ENCODE assay signal across 1 mouse cellular context in the genomic region with DNA sequence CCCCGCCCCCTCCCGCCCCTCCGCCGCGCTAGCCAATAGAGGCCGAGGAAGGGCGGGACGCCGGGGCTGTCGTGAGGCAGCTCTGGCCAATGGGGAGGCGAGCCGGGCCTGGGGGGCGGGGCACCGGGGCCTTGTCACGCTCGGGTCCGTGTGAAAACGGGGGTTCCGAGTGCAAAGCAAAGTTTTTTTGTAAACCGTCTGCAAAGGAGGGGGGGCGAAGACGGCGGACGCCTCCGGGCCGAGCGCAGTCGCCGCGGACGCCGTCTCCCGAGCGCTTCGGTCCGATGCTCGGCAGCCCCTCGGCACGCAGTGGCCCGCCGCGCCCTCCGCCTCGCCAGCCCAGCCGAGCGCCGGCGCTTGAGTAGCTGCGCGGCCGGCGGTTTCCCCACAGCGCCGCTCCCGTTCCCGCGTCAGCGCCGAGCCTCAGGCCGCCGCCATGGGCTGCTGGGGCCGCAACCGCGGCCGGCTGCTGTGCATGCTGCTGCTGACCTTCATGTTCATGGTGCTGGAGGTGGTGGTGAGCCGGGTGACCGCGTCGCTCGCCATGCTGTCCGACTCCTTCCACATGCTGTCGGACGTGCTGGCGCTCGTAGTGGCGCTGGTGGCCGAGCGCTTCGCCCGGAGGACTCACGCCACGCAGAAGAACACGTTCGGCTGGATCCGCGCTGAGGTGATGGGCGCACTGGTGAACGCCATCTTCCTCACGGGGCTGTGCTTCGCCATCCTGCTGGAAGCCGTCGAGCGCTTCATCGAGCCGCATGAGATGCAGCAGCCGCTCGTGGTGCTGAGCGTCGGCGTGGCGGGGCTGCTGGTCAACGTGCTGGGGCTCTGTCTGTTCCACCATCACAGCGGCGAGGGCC.
A peak's percentile ranks its signal among the peaks of the same experiment; 100 is the strongest.
TF ChIP-seq lines count a peak whose summit lies in the region.

Gene Slc30a1, plus strand, starts transcription at position 197 of the 860 bp plus-strand sequence.

TF ChIP-seq in MEL, 35 proteins besides CTCF, POLR2A, EP300 and RAD21 (continued from another document):
- TF ChIP-seq MEF2A (IDR thresholded peaks at IDR 0.05; ENCODE audit: extremely low read depth, insufficient replicate concordance, low read depth, low read length, poor library complexity, severe bottlenecking), result no peak
- TF ChIP-seq POLR2AphosphoS2 (IDR thresholded peaks at IDR 0.05; ENCODE audit: low read length), result peak; percentile 46; the same call in 1 of the 2 replicates
- TF ChIP-seq HCFC1 (IDR thresholded peaks at IDR 0.05; ENCODE audit: low read depth, low read length), result peak; percentile 60
- no peak for TF ChIP-seq RCOR1 (IDR thresholded peaks at IDR 0.05; ENCODE audit: low read depth, low read length)
- no peak for TF ChIP-seq GABPA (IDR thresholded peaks at IDR 0.05; ENCODE audit: low read depth, low read length)
- peak; percentile 44; the same call in 1 of the 2 replicates for TF ChIP-seq TCF12 (IDR thresholded peaks at IDR 0.05; ENCODE audit: low read depth, low read length)
- no peak for TF ChIP-seq TAL1 (IDR thresholded peaks at IDR 0.05; ENCODE audit: low read length)
- peak; percentile 66; the same call in 1 of the 2 replicates for TF ChIP-seq ZMIZ1 (IDR thresholded peaks at IDR 0.05; ENCODE audit: low read depth, low read length)
- TF ChIP-seq USF1 (IDR thresholded peaks at IDR 0.05; ENCODE audit: low read depth, low read length), result no peak
- TF ChIP-seq JUND (IDR thresholded peaks at IDR 0.05; ENCODE audit: low read depth, low read length), result no peak
- TF ChIP-seq ZKSCAN1 (IDR thresholded peaks at IDR 0.05; ENCODE audit: low read depth, low read length), result no peak
- TF ChIP-seq NELFE (IDR thresholded peaks at IDR 0.05; ENCODE audit: low read depth, low read length), result peak; percentile 59
